Mouse (Mus musculus): ENCODE results near the gene Pram1.

Pram1 gene

DNA sequence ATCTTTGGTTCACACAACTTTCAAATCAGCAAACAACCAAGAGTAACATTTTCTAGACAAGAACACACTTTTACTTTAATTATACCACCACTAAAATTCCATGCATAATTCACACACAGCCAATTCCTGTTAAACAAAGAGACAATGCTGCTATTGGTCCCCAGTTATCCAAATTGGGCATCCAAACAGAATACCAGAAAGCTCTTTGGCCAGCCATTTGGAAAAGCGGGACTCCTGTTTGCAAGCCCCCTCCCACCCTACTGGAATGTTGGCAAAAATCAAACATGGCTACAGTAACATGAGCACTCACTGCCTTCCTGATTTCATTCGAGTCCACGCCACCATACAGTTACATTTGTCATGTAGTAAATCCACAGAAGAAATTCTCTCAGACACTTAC lies 31.8 kb downstream of the Pram1 start:
- DNase-seq (ENCODE audit: low spot score) = no peak

DNA sequence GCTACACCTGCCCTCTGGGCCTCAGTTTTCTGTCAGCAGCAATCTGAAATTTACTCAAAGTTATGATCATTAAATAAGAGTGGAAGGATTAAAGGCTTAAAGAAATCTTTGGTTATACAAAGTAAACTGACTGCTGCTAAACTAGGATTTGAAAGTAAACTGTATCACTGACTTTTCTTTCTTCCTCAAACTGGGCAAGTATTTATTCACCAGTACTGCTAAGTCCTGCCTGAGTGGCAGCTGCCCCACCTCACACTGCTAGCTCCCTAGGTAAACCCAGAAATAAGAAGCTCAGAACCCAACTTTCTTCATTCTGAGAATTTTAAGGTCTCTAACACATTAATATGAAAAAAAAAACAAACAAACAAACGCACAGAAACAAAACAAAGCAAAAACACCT lies 36.0 kb downstream of the Pram1 start:
- no peak for DNase-seq (ENCODE audit: low spot score)

DNA sequence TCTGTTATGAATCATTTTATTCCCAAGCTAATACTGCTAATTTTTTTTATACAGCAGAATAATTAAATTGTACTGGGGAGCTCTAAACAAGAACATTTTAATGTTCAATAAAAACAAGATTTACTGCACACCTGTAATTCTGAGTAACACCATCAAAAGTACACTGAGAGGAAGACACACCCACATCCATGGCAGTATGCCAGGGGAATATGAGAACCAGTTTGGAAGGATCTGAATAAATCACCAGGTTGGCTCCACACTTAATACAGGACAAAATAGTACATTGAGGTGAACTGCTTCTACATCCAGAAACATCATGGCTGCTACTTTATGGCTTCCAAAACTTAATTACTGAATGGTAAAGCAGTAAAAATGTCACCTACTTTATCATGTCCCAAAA lies 37.6 kb downstream of the Pram1 start:
- DNase-seq (ENCODE audit: low spot score) = no peak

DNA sequence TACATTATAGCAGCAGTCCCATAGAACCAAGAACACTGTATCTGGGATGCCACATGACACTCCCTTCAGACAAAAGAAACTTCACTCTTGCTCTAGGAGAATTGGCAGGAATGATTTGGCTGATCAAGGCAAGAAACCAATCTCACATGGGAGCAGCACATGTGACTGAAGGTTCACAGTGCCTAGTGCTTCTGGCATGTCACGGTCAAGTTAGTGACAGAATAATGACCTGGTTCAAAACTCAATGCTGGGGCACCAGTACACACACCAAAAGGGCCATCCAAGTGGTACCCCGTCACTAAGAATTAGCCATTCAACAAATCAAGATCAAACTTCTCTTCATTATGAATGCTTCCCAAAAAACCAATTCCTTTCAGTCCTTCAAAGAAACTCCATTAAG lies 38.2 kb downstream of the Pram1 start:
- DNase-seq (ENCODE audit: low spot score) = no peak

DNA sequence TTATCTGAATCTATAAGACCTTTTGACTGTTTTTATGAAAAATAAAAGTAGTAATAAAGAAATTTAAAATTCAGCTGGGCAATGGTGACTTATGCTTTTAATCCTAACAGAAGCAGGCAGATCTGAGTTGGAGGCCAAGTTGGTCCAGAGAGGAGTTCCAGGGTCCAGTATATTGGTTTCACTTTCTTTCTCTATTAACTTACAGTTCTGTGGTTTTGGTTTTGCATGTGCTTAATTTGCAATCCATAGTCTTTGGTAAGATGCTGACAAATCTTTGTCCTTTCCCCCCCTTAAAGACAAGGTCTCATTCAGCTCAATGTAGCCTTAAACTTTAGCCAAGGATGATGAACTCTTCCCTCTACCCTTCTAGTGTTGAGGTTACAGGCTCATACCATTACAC lies 40.9 kb downstream of the Pram1 start:
- no peak for DNase-seq (ENCODE audit: low spot score)

DNA sequence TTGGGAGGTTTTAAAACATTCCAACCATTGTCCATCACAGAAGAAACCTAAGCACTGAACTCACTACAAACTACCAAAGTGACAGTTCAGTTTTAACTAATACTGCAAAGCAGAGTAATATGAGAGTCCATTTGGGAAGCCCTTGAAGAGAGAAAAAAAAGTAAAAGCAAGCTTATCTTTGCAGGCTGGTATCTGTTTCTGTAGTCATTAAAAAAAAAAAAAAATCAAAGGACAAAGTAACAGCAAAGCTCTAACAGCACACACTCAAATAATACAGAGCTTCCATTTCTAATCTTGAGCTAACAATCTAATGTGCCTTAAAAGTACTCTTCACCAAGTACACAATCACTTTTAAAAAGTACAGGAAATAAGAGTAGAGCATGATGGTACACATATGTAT lies 43.9 kb downstream of the Pram1 start:
- DNase-seq (ENCODE audit: low spot score) = no peak

DNA sequence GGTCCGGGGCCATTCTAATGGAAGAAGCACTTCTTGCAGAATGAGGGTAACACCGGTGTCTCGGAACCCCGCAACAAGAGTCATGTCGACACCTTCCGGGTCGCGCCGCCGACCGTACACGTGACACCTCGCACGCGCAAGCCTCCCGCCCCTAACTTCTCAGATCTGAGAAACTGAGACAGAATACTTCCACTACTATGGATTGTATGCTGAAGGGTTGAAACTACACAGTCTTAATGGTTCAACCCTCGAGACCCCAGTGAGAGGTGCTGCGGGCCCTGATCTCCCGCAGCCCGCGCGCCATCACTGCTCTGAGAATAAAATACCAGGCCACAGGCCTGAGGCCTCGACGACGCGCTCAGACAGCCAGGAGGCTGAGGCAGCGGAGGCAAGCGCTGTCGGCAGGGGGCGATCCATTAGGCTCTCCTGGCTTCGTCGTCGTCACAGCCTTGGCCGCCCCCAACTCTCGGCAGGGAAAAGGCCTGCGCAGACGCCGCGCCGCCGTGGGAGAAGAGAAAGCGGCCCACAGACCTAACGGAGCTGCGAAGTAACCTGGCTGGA lies 46.9 kb downstream of the Pram1 start:
- peak; percentile 51 for DNase-seq (ENCODE audit: low spot score)

DNA sequence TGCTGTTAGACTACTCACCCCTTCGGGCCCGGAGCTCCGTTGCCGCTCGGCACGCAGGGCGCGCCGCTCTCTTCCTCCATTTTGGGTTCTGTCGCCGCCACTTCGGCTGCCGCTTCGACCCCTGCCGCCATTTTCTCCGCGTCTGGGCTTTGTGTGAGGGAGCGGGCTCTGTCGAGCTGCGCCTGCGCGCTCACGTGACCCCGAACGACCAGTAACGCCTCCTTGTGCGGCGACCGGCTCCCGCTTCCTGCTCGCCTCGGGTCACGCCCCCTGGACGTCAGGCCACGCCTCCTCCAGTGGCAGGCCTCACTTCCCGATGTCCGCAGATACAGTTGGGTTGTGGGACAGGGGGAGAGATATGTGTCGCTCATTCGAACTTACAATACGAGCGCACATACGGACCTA lies 47.4 kb downstream of the Pram1 start:
- peak; percentile 92 for DNase-seq (ENCODE audit: low spot score)

DNA sequence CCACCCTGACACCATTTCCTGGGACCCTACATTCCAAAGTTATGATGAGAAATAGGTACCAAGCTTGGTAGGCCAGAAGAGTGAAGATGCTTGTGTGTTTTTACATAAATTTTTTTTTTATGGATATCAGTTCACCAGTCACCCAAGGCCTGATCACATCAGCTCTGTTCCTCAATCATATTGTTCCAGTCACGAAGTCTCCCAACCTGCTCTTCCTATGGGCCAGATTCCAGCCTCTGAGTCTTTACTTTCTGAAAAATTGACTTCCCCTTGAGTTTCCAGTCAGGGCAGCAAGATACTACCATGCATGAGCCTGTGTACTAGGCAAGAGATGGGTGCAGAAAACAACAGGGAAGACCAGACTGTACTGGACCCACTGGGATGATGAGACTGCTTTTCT lies 48.9 kb downstream of the Pram1 start, which contains the start of gene Hnrnpm:
Gene Hnrnpm, minus strand, starts transcription at position 101 of the 400 bp plus-strand sequence.
- DNase-seq (ENCODE audit: low spot score) = no peak
